Mouse (Mus musculus): Measurements from ENCODE around the gene Stat5b.

DNA sequence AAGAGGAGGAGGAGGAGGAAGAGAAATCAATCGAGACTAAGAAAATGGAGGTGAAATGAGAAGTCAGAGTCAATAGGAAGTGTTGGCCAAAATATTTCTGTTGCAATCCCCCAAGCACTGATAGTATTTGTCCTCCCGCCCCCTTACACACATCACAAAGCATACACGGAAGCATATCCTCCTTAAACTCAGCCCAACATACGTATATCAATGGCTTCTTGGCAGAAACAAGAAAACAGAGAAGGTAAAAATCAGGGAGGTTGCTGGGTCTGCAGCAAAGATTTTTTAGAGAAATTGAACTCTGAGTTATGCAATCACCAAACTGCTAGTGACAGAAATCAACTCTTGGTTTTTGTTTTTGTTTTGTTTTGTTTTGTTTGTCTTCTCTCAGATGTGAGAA lies 2.4 kb downstream of the Stat5b start:
- TF ChIP-seq CTCF (IDR thresholded peaks at IDR 0.05; ENCODE audit: extremely low read depth, insufficient read depth, insufficient read length, insufficient replicate concordance) (no peak), POLR2A (IDR thresholded peaks at IDR 0.05; ENCODE audit: low read depth, low read length) (no peak)

All from spleen, adult 2 months (tissue).